Mouse (Mus musculus) induced T-regulatory cell, adult 2 months (primary cell): ENCODE data around the gene Myom1.
A peak's percentile ranks its signal among the peaks of the same experiment; 100 is the strongest.

Source experiments
- DNase-seq: peaks from one replicate; pipeline ENCODE4 v3.0.0-alpha.2; 2012; ENCODE audit warnings: low read depth

Myom1 gene

DNA sequence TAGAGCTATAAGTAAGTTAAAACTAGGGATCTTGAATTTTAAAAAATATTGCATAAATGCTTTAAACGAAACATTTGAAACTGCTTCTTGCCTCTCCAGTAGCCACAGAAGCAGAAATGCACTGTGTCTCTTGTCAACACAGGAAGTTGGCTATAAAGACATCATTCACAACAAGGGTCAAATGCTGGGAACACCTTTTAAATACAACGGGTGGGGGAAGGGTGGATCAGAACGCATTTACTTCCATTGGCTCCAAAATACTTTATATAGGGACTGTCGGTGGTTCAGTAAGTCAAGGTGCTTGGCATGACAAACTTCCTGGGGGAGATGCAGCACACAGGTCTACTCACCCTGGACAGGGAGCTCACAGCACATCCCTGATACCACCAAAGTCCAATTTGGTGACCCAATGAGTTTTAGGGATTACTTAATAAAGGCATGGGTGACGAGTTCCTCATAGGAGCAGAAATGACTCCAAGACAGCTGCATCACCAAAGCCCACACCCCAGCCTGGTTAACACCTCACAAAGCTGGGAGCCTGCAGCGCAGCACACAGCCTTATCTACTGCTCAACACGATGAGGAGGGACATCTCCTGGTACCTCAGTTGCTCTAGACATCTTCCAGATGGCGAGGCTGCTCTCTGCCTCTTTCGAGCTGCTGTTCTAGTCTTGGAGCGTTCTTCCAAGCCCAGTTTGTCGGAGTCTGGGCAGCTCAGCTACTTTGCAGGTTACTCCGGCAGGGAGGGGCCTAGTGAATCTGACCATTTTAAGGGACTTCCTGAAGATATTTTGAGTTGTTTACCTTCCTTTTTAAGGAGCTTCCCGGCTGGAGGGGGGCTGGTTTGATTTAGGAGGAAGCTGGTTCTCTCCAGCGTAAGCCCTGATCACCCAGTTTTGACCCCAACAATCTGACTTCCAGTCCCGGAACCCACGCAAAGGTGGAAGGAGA is 134.2 kb downstream of the Myom1 start:
- DNase-seq: no peak

- no peak for DNase-seq
Measured at GRCm38 (mm10) chr17:71137334-71137721, 134.9 kb downstream of the Myom1 start.

GRCm38 (mm10) chr17:71142068-71142467 is 139.6 kb downstream of the Myom1 start:
- no peak for DNase-seq

- no peak for DNase-seq
Measured at GRCm38 (mm10) chr17:71143155-71143554, 140.7 kb downstream of the Myom1 start.

GRCm38 (mm10) chr17:71144322-71145116 is 142.1 kb downstream of the Myom1 start:
- DNase-seq: no peak

- DNase-seq: no peak
Measured at GRCm38 (mm10) chr17:71145248-71145961, 143.0 kb downstream of the Myom1 start.

- DNase-seq: no peak
Measured at GRCm38 (mm10) chr17:71153356-71153755, 150.9 kb downstream of the Myom1 start.

GRCm38 (mm10) chr17:71155271-71155670 is 152.8 kb downstream of the Myom1 start:
- DNase-seq: no peak

DNA sequence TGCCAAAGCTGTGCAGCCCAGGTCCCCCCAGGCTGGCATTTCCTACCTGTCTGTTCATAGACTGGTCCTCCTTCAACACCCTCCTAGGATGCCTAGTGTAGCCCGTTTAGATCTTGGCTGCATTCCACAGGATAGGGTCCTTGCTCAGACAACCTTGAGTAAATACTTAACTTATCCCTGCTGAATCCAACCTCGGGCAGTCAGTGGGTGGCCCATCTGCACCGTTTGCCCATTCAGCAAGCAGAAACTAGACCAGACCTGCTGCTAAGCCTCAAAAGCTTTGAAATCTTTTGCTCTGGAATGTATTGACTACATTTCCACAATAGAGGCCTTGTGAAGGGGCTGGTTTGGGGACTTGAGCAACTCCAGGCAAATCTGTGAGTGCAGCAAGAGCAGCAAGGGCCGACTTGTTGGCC is 156.7 kb downstream of the Myom1 start:
- DNase-seq: no peak

DNA sequence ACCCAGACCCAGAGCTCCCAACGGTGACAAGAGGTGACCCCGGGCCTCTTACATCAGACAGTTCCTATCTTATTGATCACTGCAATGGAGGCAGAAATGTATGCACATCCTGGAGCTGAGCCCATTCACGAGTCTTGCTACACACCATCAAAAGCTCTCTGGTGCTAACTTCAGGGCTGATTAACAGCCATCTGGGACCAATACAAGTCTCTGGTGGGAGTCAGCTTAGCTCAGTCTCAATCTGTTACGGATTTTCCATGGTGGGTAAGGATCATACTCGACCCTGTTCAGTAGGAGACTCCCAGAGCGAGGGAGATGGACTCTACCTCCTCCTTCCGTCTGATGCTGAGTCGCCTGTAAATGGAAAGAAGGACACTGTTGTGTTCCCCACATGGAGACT is 157.3 kb downstream of the Myom1 start:
- no peak for DNase-seq

- no peak for DNase-seq
Measured at GRCm38 (mm10) chr17:71160244-71160995, 158.0 kb downstream of the Myom1 start.

GRCm38 (mm10) chr17:71164991-71165390 is 162.6 kb downstream of the Myom1 start:
- DNase-seq: peak; percentile 40

DNA sequence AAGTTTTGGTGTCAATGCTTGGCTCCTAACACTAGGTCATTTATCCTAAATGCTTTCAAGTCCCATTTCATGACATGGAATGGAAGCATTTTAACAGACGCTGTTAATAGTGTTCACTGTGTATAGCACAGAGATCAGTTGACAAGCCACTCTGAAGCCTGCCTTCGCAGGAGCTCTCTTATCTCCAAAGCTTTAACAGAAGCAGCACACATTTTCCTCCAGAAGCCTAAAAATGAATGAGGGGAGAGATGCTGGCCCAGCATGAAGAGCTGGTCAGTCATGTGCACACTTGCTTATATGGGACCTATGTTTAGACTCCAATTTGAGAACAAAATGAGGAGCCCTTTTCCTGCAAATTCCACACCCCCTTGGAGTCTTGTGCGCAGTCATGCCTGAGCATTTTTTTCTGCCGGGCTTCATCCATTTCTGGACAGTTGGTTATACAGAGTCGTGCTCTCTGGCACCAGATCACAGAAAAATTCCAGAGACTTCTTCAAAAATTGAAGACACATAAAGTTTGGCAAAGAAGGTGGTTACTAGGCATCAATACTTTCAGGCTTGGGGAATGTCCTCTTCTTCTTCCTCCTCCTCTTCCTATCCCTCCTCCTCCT is 165.9 kb downstream of the Myom1 start:
- DNase-seq: no peak

DNA sequence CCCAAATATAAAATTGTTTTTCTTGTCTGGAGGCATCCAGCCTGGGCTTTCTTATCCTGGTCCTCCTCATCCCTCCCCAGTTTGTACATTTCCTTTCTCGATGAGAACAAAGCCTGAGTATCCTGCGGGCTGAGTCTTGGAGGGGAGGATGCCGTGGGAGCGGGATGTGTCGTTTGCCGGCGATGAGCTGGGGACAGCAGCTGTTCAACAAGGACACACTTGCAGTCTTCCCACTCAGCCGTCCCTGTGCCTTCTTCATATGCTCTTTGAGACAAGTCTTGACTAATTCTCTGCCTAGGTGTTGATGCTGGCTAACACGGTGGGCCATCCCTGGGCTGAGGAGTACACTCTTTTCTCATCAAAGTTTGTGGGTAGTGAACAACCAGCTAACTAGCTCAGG is 166.4 kb downstream of the Myom1 start:
- DNase-seq: no peak

DNA sequence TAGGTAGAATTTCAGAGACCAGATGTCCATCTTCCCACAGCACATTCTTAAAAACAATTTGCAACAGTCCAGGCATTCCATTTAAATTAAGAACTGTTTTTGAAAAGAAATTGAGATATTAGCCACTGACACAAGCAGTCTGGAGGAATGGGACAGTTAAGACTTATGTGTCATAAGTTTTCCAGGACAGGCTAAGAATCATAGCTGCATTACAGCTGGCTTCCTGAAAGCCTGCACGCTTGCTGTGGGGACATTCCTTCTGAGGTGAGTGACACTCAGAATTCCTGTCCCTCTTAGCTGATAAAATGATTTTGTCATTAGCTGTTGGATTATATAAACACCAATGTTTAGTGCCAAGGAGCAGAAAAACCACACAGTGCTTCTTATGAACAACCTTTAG is 167.2 kb downstream of the Myom1 start:
- no peak for DNase-seq

DNA sequence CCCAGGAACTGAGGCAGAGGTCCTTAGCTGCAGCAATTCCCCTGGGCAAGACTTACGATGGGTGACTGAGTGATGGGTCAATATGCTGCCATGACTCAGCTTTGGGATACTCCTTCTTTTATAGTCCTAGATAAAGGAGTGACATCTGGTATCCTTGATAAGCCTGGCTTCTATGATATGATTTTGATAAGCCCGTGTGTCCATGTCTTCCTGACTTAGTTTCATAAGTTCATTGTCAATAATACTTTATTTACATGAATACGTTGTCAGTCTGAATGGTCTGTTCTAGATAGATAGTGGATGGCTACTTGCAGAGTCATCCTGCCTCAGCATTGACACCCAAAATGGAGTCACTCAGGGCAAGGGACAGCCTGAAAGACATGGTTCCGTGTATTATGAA is 168.7 kb downstream of the Myom1 start:
- no peak for DNase-seq
